Mouse (Mus musculus) kidney, postnatal 14 days (tissue): Measurements from ENCODE around the gene Try10.
"Not testable (repeated sequence)": the region's sequence is repeated elsewhere in the genome, so short reads cannot be mapped to it uniquely, and the experiment has no call there.

Source experiments
- DNase-seq: peaks from one replicate; pipeline ENCODE4 v3.0.0; 2022; ENCODE audit warnings: mixed read lengths

Gene Try10

GRCm38 (mm10) chr6:41353932-41354331 is at the start of gene Try10:
Gene Try10 (plus strand): TSS chr6:41354105.
- no peak for DNase-seq

- DNase-seq, result not testable (repeated sequence)
Measured at GRCm38 (mm10) chr6:41316741-41317140, 37.2 kb upstream of the Try10 start, which contains the start of gene Try5. Gene Try5 (minus strand): TSS chr6:41316841.

- not testable (repeated sequence) for DNase-seq
Measured at GRCm38 (mm10) chr6:41373772-41374171, 19.9 kb downstream of the Try10 start.

GRCm38 (mm10) chr6:41377578-41377977 is 23.7 kb downstream of the Try10 start, which contains the start of gene Prss3:
Gene Prss3 (minus strand): TSS chr6:41377678.
- not testable (repeated sequence) for DNase-seq

- no peak for DNase-seq
Measured at GRCm38 (mm10) chr6:41386781-41387180, 32.9 kb downstream of the Try10 start.

GRCm38 (mm10) chr6:41391640-41392039 is 37.7 kb downstream of the Try10 start:
- DNase-seq, result not testable (repeated sequence)

GRCm38 (mm10) chr6:41392056-41392455 is 38.2 kb downstream of the Try10 start, which contains the start of gene Gm5771:
Gene Gm5771 (plus strand): TSS chr6:41392356.
- not testable (repeated sequence) for DNase-seq
